Mouse (Mus musculus): Measurements from ENCODE around the gene Snhg11.

The Snhg11 gene

GRCm38 (mm10) chr2:158410022-158411014 is 34.9 kb downstream of the Snhg11 start:
- in situ Hi-C loops (cut with MboI; ENCODE audit: unreplicated experiment in 2 of 2): no loop called here

- in situ Hi-C loops (cut with MboI; ENCODE audit: unreplicated experiment in 2 of 2): no loop called here
Measured at GRCm38 (mm10) chr2:158413240-158413639, 37.8 kb downstream of the Snhg11 start.

GRCm38 (mm10) chr2:158415826-158416225 is 40.4 kb downstream of the Snhg11 start:
- in situ Hi-C loops (cut with MboI; ENCODE audit: unreplicated experiment in 2 of 2): no loop called here

- in situ Hi-C loops (cut with MboI; ENCODE audit: unreplicated experiment in 2 of 2): no loop called here
Measured at GRCm38 (mm10) chr2:158418663-158419062, 43.2 kb downstream of the Snhg11 start.
